In genomic region chr8:105636018-105636962, GRCm38 (mm10) we compare ENCODE assay signal across 1 mouse cellular context.
A peak's percentile ranks its signal among the peaks of the same experiment; 100 is the strongest.
TF ChIP-seq lines count a peak whose summit lies in the region.

Gene Ctcf (plus strand): TSS chr8:105636568.

TF ChIP-seq in CH12.LX, 34 proteins besides CTCF, POLR2A, EP300 and RAD21 (continued from another document):
- TF ChIP-seq E2F4 (IDR thresholded peaks at IDR 0.05; ENCODE audit: insufficient replicate concordance, low read depth, low read length) (no peak), MYC (IDR thresholded peaks at IDR 0.05; ENCODE audit: low read depth, low read length) (no peak), MAZ (IDR thresholded peaks at IDR 0.05; ENCODE audit: low read depth, low read length) (peak; percentile 85), GABPA (IDR thresholded peaks at IDR 0.05; ENCODE audit: insufficient replicate concordance, low read depth, low read length) (no peak), TBP (conservative IDR thresholded peaks at IDR 0.05; ENCODE audit: low read depth, low read length) (0 out of 2 replicates have a peak, but pooled peaks have one; percentile 26), PAX5 (IDR thresholded peaks at IDR 0.05; ENCODE audit: low read length) (no peak), SMC3 (IDR thresholded peaks at IDR 0.05; ENCODE audit: low read depth, low read length) (peak; percentile 59), ZKSCAN1 (IDR thresholded peaks at IDR 0.05; ENCODE audit: borderline replicate concordance, low read depth, low read length) (no peak), NRF1 (IDR thresholded peaks at IDR 0.05; ENCODE audit: low read depth, low read length) (peak; percentile 88), ZMIZ1 (IDR thresholded peaks at IDR 0.05; ENCODE audit: low read depth, low read length) (peak; percentile 47; the same call in 1 of the 2 replicates), MAX (IDR thresholded peaks at IDR 0.05; ENCODE audit: low read length) (peak; percentile 66; the same call in 1 of the 2 replicates), BHLHE40 (IDR thresholded peaks at IDR 0.05; ENCODE audit: low read depth, low read length) (peak; percentile 66; the same call in 1 of the 2 replicates), TCF12 (IDR thresholded peaks at IDR 0.05; ENCODE audit: low read depth, low read length) (peak; percentile 72), USF2 (conservative IDR thresholded peaks at IDR 0.05; ENCODE audit: low read depth, low read length) (no peak), SIN3A (IDR thresholded peaks at IDR 0.05; ENCODE audit: low read length) (no peak; the same call in none of the 2 replicates), USF1 (IDR thresholded peaks at IDR 0.05; ENCODE audit: low read depth, low read length) (no peak; the same call in 1 of the 2 replicates), RCOR1 (conservative IDR thresholded peaks at IDR 0.05; ENCODE audit: low read depth, low read length) (no peak), POLR2AphosphoS2 (IDR thresholded peaks at IDR 0.05; ENCODE audit: low read depth, low read length) (no peak), KAT2A (IDR thresholded peaks at IDR 0.05; ENCODE audit: insufficient replicate concordance, low read length) (peak; percentile 60; the same call in 1 of the 2 replicates)
